10 mouse cellular contexts compared by ENCODE assay signal in the genomic region with DNA sequence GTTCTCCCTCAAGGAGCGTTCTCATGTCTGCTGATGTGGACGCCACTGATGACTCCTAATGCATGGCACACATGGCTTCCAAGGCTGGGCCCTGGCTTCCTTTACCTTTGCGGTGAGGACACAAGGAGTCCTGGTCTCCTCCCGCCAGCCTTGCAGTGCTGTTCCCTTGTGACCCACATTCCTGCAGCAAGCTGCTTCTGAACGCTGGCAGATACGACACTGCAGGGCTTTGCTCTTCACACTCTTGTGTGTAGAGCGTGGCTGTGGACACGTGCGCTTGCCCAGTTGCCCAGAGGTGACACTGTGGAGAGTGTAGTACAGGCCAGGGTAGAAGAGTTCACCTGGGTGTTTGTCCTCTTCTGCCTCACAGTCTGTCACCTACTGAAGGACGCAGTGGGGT. TPM values are rescaled to one million over a fixed set of nuclear protein-coding genes. Genes with fewer than 3 reads are reported as not detected.
DNase-seq lines count a peak whose midpoint lies in the region; ATAC-seq lines count a peak whose summit lies in the region.
"Had no signal": no experiment of that assay in that cellular context is flagged by ENCODE, and none has a peak within 500 bp of the region (broad histone marks: within the 10 kb centered on the region; RNA-seq: fewer than 3 reads in every experiment).

No protein-coding gene starts in this region.

- ATAC-seq in megakaryocyte progenitor cell, adult 5-6 weeks (replicated peaks; ENCODE audit: poor library complexity): no peak

- peak; percentile 28 for DNase-seq in adrenal gland, postnatal 10 days
- no peak for DNase-seq in adrenal gland, adult (ENCODE audit: inconsistent age in 2 of 2, low spot score in 1 of 2)
- DNase-seq in heart, adult 18-20 months: peak; percentile 42 to 69
- DNase-seq in heart, adult 8-10 months (ENCODE audit: low spot score): no peak
- peak; percentile 60 for DNase-seq in adipocyte (ENCODE audit: low spot score)
- peak; percentile 60 to 70 for DNase-seq in heart, postnatal 10 days
- DNase-seq in urinary bladder, adult 2 months (ENCODE audit: low spot score): no peak
- DNase-seq: layer of hippocampus, postnatal 36 days; thymus, postnatal 14 days had no signal

- intact Hi-C loops in heart, postnatal 10 days (cut with DNase I): loop anchor here (10.0 kb wide), 1 partner anchor 222 kb away; the partner anchor contains the start of genes Cars2 and Ing1

RNA-seq across cellular contexts. Expression of gene Arhgef7, which starts 49.7 kb away (rescaled TPM):
- total RNA-seq in adrenal gland, postnatal 10 days (2021): 10 to 100 TPM; 53.1 to 70.4 TPM
- total RNA-seq in heart, adult 18-20 months (2021): 100 to 1,000 TPM in 1 of 2 experiments, 10 to 100 TPM in 1; 96.3 to 113 TPM
- 100 to 1,000 TPM in 3 of 4 experiments, 10 to 100 TPM in 1; 93.9 to 119 (median 111) TPM for total RNA-seq in heart, adult 8-10 months (2022)
- total RNA-seq in heart, postnatal 10 days (2021): 100 to 1,000 TPM; 174 to 190 TPM
- 31.5 and 43.8 TPM in 2 replicates for polyA plus RNA-seq in urinary bladder, adult 2 months (2012; rRNA removed)
- 26.4 and 32.3 TPM in 2 replicates for total RNA-seq in megakaryocyte progenitor cell, adult 5-6 weeks (2015)
- 20.4 and 36.0 TPM in 2 replicates for total RNA-seq in megakaryocyte progenitor cell, adult 5-6 weeks (2017)

Comparison
In these comparisons a context has a peak if more than half of its experiments do, and no peak if none do; other contexts are left out.
1. DNase-seq: peak in adrenal gland, postnatal 10 days (single experiment), heart, adult 18-20 months (2 of 2), adipocyte (single experiment) and heart, postnatal 10 days (2 of 2); none in adrenal gland, adult (0 of 2), heart, adult 8-10 months (single experiment) and urinary bladder, adult 2 months (single experiment).